Mouse (Mus musculus): ENCODE results near the gene Skil.

Gene Skil

DNA sequence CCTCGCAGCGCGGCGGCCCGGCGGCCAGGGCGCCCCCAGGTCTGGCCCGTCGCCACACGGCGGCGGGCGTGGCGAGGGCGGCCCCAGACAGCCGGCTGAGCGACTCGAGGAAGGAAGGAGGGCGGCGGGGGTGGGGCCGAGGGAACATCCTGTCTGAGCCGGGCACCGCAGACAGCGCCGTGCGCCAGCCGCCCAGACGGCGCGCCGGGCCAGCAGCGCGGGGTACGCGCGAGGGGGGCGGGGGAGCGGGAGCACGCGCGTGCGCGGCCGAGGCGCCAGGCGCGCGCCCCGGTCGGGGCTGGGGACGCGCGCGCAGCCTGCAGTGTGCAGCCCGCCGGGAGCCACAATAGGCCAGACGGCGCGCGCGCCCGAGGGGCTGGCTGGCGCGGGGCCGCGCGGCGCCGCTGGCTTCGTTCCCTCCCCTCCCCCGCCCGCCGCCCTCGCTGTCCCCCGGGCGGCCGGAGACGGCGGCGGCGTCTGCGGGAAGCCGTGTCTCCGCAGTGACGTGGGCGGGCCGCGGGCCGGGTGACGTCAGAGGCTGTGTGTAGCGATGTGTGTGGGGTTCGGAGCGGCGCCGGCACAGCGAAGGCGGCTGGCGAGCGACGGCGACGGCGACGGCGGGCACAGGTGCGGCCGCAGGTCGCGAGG, at the start of gene Skil:
Gene Skil, plus strand, starts transcription at position 528 of the 648 bp plus-strand sequence.
- peak; percentile 93 to 96 for DNase-seq

- no peak for DNase-seq
Measured at GRCm38 (mm10) chr3:31047263-31047662, 47.6 kb upstream of the Skil start.

GRCm38 (mm10) chr3:31049087-31049486, 45.8 kb upstream of the Skil start:
- DNase-seq = no peak

DNA sequence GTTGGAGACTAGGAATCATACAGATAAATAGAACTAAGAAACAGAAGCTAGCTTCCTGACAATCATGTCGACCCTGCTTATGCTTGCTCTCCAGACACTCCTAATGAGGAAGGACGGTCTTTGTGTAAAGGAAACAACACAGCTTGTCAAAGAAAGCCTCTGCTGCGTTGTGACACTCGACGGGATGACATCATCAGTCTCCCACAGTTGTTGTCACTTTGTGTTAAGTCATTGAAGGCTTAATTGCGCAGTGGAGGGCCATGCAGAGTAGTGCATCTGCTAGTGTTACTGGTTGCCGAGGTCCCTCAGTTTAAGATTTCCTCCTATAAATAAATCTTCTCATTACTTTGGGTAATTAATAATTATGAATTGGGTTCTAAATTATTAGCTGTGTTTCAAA, 44.5 kb upstream of the Skil start:
- no peak for DNase-seq

GRCm38 (mm10) chr3:31051730-31052129, 43.1 kb upstream of the Skil start:
- DNase-seq = no peak

GRCm38 (mm10) chr3:31053191-31053590, 41.7 kb upstream of the Skil start:
- no peak for DNase-seq

DNA sequence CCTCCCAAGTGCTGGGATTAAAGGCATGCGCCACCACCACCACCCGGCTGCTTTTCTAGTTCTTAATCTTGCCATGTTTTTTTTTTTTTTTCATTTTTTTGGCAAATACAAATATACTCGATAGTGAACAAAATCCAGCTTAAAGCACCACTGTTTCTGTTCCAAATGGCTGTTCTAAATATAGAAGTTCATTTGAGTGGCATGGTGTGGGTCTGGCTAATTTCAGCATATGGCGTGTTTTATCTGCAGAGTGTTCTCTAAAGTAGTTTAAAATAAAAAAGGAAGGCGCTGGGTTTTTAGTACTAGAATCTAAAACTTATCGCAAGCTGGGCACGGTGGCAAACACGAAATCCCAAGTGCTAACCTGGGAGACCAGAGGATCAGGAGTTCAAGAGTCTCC, 40.0 kb upstream of the Skil start:
- no peak for DNase-seq

DNA sequence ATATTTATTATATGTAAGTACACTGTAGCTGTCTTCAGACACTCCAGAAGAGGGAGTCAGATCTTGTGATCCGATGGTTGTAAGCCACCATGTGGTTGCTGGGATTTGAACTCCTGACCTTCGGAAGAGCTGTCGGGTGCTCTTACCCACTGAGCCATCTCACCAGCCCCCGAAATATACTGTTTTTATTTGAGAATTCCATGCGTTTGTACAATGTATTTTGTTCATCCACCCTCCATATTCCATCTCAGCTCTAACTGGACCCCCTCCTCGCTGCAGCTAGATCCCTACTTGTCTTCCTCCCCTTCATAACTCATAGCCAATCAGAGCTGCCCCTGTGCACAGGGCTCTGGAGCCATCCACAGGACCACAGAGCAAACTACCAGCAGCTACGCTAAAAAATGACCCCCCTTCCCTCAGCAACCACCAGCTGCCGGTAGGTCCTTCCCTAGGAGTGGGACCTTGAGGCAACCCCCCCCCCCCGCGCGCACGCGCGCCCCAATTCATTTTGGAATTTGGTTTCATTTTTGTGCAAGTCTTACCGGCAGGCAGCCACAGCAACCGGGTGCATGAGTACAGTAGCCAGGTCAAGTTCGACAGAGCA, 38.7 kb upstream of the Skil start:
- no peak for DNase-seq

GRCm38 (mm10) chr3:31056651-31057627, 37.9 kb upstream of the Skil start:
- peak; percentile 58 to 76 for DNase-seq

GRCm38 (mm10) chr3:31060745-31061102, 34.1 kb upstream of the Skil start:
- DNase-seq = no peak

- DNase-seq = no peak
Measured at GRCm38 (mm10) chr3:31061103-31061785, 33.6 kb upstream of the Skil start.

GRCm38 (mm10) chr3:31061786-31062120, 33.1 kb upstream of the Skil start:
- DNase-seq = no peak

DNA sequence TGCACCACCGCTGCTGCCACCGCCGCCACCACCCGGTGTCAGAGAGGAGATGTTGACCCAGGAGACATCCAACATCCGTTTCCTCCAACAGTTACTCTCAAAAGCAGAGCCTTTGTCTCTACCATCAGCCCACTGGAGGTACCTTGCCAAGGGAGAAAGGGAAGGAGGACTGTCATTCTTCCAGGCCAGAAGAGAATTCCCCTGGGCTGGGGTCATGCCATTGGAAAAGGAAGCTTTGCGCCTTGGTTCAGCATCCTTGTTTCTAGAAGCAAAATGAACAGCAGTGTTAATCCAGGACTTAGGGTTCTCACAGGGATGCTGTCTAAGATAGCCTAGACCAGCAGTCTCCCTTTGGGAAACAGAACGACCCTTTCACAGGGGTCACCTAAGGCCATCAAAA, 32.5 kb upstream of the Skil start:
- DNase-seq = no peak

DNA sequence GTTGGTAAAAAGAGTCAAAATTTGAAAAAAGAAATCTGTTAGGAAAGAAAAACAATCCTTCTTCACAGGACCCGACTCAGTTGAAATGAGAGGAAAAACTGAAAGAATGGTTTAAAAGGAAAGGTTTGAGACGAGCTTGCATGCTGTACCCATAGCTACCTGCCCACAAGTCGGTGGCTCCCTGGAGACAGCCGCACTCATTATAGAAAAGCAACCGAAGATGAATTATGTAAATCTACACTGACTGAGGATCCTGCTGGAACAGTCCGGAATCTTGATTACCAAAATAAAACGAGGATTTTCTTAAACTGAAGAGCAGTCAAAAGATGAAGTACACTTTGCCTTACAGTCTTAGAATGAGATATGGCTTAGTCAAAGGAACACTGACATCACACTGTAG, 26.4 kb upstream of the Skil start:
- DNase-seq = no peak

GRCm38 (mm10) chr3:31071804-31072203, 23.1 kb upstream of the Skil start:
- DNase-seq = no peak

DNA sequence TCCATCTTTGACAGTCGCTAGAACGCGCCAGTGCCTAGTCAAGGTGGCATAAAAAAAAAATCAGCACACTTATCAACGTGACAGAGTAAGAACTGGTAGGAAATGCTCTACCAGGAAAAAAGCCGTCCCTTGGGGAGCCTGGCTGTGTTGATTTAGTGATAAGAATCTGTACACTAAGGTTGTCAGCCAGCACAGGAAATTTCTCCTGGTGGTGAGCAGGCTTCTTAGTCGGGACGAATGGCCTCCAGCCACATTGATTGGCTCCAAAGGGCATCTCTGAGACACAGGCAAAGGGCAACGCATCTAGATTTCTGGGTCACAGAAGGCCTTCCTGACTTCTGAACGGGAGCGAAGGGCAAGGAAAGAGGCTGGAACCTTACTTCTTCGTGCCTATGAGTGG, 19.1 kb upstream of the Skil start:
- no peak for DNase-seq

DNA sequence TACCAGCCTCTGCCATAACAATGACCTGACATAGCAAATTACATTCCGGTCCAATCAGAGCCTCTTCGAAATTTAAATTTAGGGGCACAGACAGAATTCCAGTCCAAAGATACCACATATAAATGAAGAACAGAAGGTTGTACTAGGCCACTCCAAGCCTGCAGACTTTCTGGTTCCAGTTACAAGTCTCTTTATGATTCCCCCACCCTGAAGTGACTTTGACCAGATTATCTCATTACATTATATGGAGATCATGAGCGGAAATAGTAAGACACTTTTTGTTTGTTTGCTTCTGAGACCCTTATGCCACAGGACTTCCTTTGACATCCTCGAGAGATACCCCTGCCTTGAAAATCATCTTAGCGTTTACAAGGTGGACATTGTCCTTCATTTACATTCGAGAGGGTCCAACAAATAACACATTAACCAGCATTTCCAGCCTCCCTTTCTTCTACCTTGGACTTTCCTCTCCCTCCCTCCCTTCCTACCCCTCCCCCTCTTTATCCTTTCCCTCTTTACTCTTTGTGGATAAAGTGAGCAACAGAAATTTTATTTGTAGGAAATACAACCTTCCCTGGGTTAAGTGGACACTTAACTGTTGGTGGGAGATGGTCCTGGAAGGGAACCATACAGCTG, 17.7 kb upstream of the Skil start:
- no peak for DNase-seq

DNA sequence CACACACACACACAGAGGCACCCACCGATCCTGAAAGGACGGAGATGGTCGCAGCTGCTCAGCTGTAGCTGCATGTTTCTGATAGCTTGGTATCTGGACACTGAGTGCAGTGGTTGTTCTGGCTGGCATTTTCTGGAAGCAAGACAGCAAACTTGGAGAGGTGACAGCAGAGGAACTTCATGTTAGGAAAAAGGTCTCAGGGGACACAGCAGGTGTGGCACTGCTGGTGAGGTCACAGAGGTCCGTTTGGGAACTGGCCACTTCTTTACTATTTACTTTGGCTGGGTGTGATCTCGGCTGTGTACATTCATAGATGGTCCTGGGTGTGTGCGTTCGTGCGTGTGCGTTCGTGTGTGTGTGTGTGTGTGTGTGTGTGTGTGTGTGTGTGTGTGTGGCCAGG, 15.4 kb upstream of the Skil start:
- DNase-seq = no peak

DNA sequence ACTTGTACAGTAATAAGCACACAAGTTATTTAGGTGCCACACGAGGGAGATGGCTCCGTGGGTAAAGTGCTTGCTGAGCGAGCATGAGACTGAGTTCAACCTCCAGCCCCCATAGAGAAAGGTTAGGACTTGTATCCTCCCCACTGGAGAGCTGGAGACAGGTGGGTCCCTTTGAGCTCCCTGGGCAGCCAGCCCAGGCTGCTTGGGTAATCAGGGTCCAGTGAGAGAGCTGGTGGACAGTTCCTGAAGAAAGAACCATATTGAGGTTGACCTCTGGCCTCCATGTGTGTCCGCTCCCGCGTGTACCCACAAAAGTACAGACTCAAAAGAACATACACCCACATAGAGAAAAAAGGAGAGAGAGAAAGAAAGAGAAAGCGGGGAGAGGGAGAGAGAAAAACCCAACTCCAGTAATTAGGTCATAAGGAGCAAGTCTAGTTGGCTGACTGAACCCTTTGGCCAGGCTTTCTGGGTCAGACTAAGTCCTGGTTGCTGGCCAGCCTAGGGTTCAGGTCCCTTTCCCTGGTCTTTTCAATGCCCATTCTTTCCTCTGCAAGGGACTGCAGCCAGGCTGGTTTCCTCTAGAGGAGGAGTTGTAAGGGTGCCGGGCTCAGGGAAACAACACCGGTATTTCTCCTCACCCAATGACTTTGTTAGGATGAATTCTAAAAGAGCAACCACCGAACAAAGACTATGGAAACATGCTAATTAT, 13.9 kb upstream of the Skil start:
- peak in 1 of 2 experiments; percentile 22 for DNase-seq

GRCm38 (mm10) chr3:31082838-31083506, 11.9 kb upstream of the Skil start:
- no peak for DNase-seq

DNA sequence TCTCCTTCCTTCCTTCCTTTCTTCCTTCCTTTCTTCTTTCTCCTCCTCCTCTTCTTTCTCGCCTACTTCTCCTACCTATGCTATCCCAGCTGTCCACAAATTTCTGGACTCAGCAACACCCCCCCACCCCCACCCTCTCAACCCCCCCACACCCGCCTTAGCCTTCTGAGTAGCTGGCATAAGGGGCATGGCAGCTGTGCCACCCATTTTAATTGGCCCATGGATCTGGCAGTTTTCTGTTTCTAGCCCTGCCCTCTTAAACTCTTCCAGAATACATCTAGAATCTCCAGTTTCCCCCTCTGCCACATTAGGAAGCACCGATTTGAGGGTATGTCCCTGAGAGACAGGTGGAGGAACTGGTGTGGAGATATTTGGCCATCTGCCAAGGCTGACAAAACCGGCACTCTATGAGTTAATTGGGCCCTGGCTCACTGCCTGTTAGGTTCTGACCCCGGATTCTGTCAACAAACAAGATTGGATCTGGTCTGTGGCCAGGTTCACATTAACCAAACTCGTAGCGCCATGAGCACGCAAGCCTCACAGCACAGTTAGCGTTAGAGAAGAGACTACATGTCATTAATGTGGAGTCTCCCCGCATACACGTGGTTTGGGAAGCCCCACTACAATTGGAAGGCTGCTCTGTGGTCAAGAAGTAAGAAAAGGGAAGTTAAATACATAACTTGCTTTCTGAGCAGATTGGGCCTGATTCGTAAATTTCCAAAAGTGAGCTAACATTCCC, 11.2 kb upstream of the Skil start:
- peak; percentile 22 to 34 for DNase-seq

All from cerebellum, postnatal 25 days (tissue).